Mouse (Mus musculus): ENCODE measurements around the gene Adcyap1r1. TPM values are rescaled to one million over a fixed set of nuclear protein-coding genes. Genes with fewer than 3 reads are reported as not detected.

The Adcyap1r1 gene
- polyA plus RNA-seq, 1 experiment from 2014 or later = 2.7 TPM

GRCm38 (mm10) chr6:55463966-55464365 is 12.2 kb downstream of the Adcyap1r1 start:
- no peak overlapping the region for H3K9ac ChIP-seq (ENCODE audit: low read depth, low read length)
- no peak for ATAC-seq
- no peak overlapping the region for H3K4me3 ChIP-seq (ENCODE audit: low read depth, low read length)
- no peak for TF ChIP-seq CTCF (IDR thresholded peaks at IDR 0.05; ENCODE audit: low read depth)
- H3K4me1 ChIP-seq (replicated peaks; ENCODE audit: control insufficient read depth, insufficient read depth, low read length) = no peaks in the 10 kb centered on the region
- H3K9me3 ChIP-seq (ENCODE audit: control insufficient read depth) = no peaks in the 10 kb centered on the region
- H3K27ac ChIP-seq (ENCODE audit: low read depth, low read length) = no peak overlapping the region
- 69% methylated on average over 7 of the region's 7 CpGs for WGBS
- no peak overlapping the region for H3K4me2 ChIP-seq (replicated peaks; ENCODE audit: low read depth)
- no peaks in the 10 kb centered on the region for H3K27me3 ChIP-seq (replicated peaks; ENCODE audit: control insufficient read depth, insufficient read depth, low read length)
- no peaks in the 10 kb centered on the region for H3K36me3 ChIP-seq (ENCODE audit: control insufficient read depth, insufficient read depth)

- Histone ChIP-seq H3K4me2 (replicated peaks; ENCODE audit: low read depth) (no peak overlapping the region), H3K4me3 (ENCODE audit: low read depth, low read length) (no peak overlapping the region), H3K9ac (ENCODE audit: low read depth, low read length) (no peak overlapping the region), H3K36me3 (ENCODE audit: control insufficient read depth, insufficient read depth) (no peaks in the 10 kb centered on the region), H3K4me1 (replicated peaks; ENCODE audit: control insufficient read depth, insufficient read depth, low read length) (no peaks in the 10 kb centered on the region), H3K9me3 (ENCODE audit: control insufficient read depth) (no peaks in the 10 kb centered on the region), H3K27ac (ENCODE audit: low read depth, low read length) (no peak overlapping the region), H3K27me3 (replicated peaks; ENCODE audit: control insufficient read depth, insufficient read depth, low read length) (no peaks in the 10 kb centered on the region)
- WGBS = 81% methylated on average over 4 of the region's 4 CpGs
- no peak for ATAC-seq
- TF ChIP-seq CTCF (IDR thresholded peaks at IDR 0.05; ENCODE audit: low read depth) = no peak
Observed at GRCm38 (mm10) chr6:55465311-55465710, 13.5 kb downstream of the Adcyap1r1 start.

DNA sequence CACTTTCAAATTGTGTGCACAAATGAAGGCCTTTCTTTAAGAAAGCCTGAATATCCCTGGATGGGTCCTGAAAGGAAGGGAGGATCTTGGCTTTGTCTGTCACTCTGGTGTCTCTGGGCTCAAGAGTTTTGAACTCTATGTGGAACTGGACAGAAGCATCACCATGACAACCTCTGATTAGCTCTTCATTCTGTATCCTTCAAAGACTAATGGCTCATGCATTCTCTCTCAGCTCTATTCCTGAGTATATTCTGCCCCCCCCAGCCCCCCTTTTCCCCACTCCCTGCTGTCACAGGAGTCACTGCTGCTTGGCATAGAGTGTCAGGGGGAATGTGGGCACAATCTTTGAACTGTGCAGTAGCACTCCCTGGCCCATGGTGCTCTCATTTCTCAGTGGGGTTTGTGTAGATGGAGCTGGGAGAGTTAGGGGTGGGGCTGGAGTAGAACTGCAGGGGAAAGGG is 14.6 kb downstream of the Adcyap1r1 start:
- Histone ChIP-seq H3K27me3 (replicated peaks; ENCODE audit: control insufficient read depth, insufficient read depth, low read length) (no peaks in the 10 kb centered on the region), H3K9me3 (ENCODE audit: control insufficient read depth) (no peaks in the 10 kb centered on the region), H3K36me3 (ENCODE audit: control insufficient read depth, insufficient read depth) (no peaks in the 10 kb centered on the region), H3K4me2 (replicated peaks; ENCODE audit: low read depth) (no peak overlapping the region), H3K27ac (ENCODE audit: low read depth, low read length) (no peak overlapping the region), H3K4me1 (replicated peaks; ENCODE audit: control insufficient read depth, insufficient read depth, low read length) (no peaks in the 10 kb centered on the region), H3K9ac (ENCODE audit: low read depth, low read length) (no peak overlapping the region), H3K4me3 (ENCODE audit: low read depth, low read length) (no peak overlapping the region)
- no peak for ATAC-seq
- no peak for TF ChIP-seq CTCF (IDR thresholded peaks at IDR 0.05; ENCODE audit: low read depth)

GRCm38 (mm10) chr6:55470691-55471090 is 18.9 kb downstream of the Adcyap1r1 start:
- Histone ChIP-seq H3K9me3 (ENCODE audit: control insufficient read depth) (no peaks in the 10 kb centered on the region), H3K9ac (ENCODE audit: low read depth, low read length) (no peak overlapping the region), H3K36me3 (ENCODE audit: control insufficient read depth, insufficient read depth) (no peaks in the 10 kb centered on the region), H3K4me2 (replicated peaks; ENCODE audit: low read depth) (no peak overlapping the region), H3K27ac (ENCODE audit: low read depth, low read length) (no peak overlapping the region), H3K4me3 (ENCODE audit: low read depth, low read length) (no peak overlapping the region), H3K27me3 (replicated peaks; ENCODE audit: control insufficient read depth, insufficient read depth, low read length) (no peaks in the 10 kb centered on the region), H3K4me1 (replicated peaks; ENCODE audit: control insufficient read depth, insufficient read depth, low read length) (no peaks in the 10 kb centered on the region)
- no peak for TF ChIP-seq CTCF (IDR thresholded peaks at IDR 0.05; ENCODE audit: low read depth)
- ATAC-seq = no peak
- 79% methylated on average over 5 of the region's 5 CpGs for WGBS

DNA sequence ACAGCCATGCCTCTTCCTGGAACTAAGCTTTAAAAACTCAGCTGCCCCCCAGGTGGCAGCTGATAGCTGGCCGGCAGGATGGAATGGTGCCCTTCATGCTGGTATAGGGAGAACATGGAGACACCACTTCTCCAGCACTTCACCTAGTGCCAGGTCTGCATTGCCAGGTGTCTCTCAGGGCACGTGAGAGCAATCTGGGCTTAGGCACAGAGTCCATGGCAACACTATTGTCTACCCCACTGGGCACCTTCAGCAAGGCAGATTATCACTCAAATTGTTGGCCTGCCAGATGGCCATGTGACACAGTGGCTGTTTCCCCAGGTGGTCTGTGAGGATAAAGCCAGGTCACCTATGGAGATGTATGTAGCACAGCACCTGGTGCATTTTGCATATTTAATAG is 20.6 kb downstream of the Adcyap1r1 start:
- 67% methylated on average over 2 of the region's 2 CpGs for WGBS

GRCm38 (mm10) chr6:55480988-55481387 is 29.2 kb downstream of the Adcyap1r1 start:
- no peak overlapping the region for H3K27ac ChIP-seq (ENCODE audit: low read depth, low read length)
- no peaks in the 10 kb centered on the region for H3K4me1 ChIP-seq (replicated peaks; ENCODE audit: control insufficient read depth, insufficient read depth, low read length)
- TF ChIP-seq CTCF (IDR thresholded peaks at IDR 0.05; ENCODE audit: low read depth) = no peak
- no peak overlapping the region for H3K9ac ChIP-seq (ENCODE audit: low read depth, low read length)
- H3K36me3 ChIP-seq (ENCODE audit: control insufficient read depth, insufficient read depth) = no peaks in the 10 kb centered on the region
- H3K27me3 ChIP-seq (replicated peaks; ENCODE audit: control insufficient read depth, insufficient read depth, low read length) = no peaks in the 10 kb centered on the region
- no peak overlapping the region for H3K4me2 ChIP-seq (replicated peaks; ENCODE audit: low read depth)
- WGBS = 92% methylated on average over 1 of the region's 1 CpGs
- no peak overlapping the region for H3K4me3 ChIP-seq (ENCODE audit: low read depth, low read length)
- no peaks in the 10 kb centered on the region for H3K9me3 ChIP-seq (ENCODE audit: control insufficient read depth)
- ATAC-seq = no peak

More for the DNA sequence above, 20.6 kb downstream of the Adcyap1r1 start:
- Histone ChIP-seq H3K4me2 (replicated peaks; ENCODE audit: low read depth) (no peak overlapping the region), H3K27ac (ENCODE audit: low read depth, low read length) (no peak overlapping the region), H3K9ac (ENCODE audit: low read depth, low read length) (no peak overlapping the region), H3K27me3 (replicated peaks; ENCODE audit: control insufficient read depth, insufficient read depth, low read length) (no peaks in the 10 kb centered on the region), H3K36me3 (ENCODE audit: control insufficient read depth, insufficient read depth) (no peaks in the 10 kb centered on the region), H3K4me1 (replicated peaks; ENCODE audit: control insufficient read depth, insufficient read depth, low read length) (no peaks in the 10 kb centered on the region), H3K4me3 (ENCODE audit: low read depth, low read length) (no peak overlapping the region), H3K9me3 (ENCODE audit: control insufficient read depth) (no peaks in the 10 kb centered on the region)
- ATAC-seq = no peak
- no peak for TF ChIP-seq CTCF (IDR thresholded peaks at IDR 0.05; ENCODE audit: low read depth)

GRCm38 (mm10) chr6:55482471-55482870 is 30.7 kb downstream of the Adcyap1r1 start:
- ATAC-seq = no peak
- Histone ChIP-seq H3K9ac (ENCODE audit: low read depth, low read length) (no peak overlapping the region), H3K4me3 (ENCODE audit: low read depth, low read length) (no peak overlapping the region), H3K27me3 (replicated peaks; ENCODE audit: control insufficient read depth, insufficient read depth, low read length) (no peaks in the 10 kb centered on the region), H3K4me1 (replicated peaks; ENCODE audit: control insufficient read depth, insufficient read depth, low read length) (no peaks in the 10 kb centered on the region), H3K36me3 (ENCODE audit: control insufficient read depth, insufficient read depth) (no peaks in the 10 kb centered on the region), H3K4me2 (replicated peaks; ENCODE audit: low read depth) (no peak overlapping the region), H3K27ac (ENCODE audit: low read depth, low read length) (no peak overlapping the region), H3K9me3 (ENCODE audit: control insufficient read depth) (no peaks in the 10 kb centered on the region)
- TF ChIP-seq CTCF (IDR thresholded peaks at IDR 0.05; ENCODE audit: low read depth) = no peak
- 78% methylated on average over 1 of the region's 1 CpGs for WGBS
